Mouse (Mus musculus) cerebellum, adult 8-10 months (tissue): Measurements from ENCODE around the gene Ttc38.

ENCODE experiments used
- DNase-seq: peaks from one replicate; pipeline ENCODE4 v3.0.0; 2022

The Ttc38 gene

DNA sequence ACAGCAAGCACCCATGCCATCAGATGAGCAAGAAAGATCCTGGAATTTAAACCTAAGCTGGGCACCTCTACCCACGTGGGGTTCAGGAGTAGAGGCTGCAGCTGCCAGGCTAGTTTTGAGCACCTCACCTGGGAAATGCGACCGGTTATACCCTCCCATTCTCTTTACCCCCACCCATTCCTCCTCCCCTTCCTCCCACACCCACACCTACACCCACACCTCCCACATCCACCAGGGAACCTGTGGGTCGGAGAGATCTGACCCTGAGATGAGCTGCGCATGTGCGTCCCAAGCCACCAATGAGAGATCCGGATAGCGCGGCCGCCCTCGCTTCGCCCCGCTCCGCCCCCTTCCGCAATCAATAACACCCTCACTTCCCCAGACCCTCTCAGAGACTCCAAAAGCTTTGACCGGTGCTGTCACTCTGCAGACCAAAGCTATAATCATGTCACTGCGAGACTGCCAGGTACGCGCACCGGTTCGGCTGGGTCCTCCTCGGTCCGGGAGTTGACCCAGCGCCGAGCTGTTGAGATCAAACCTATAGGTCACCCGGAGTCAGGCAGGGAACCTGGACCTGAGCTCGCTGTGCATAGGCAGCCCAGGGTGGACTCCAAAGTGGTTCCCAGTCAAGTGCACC lies at the start of gene Ttc38:
Gene Ttc38 (plus strand): TSS at position 353 of the 637 bp plus-strand sequence.
- DNase-seq: peak; percentile 82

DNA sequence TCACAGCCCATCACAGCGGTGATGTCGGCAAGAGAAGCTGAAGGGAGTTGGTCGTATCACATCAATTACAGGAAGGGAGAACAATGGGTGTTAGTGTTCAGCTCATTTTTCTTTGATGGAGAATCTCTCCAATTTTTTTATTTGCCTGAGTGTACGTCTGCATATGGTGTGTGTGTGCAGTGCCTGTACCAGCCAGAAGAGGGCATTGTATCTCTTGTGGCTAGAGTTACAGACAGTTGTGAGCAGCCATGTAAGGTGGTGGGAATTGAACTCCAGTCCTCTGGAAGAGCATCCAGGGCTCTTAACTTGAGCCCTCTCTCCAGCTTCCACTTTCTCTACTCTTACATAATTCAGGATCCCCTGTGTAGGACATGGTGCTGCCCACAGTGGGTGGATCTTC lies 49.0 kb upstream of the Ttc38 start:
- DNase-seq: no peak

DNA sequence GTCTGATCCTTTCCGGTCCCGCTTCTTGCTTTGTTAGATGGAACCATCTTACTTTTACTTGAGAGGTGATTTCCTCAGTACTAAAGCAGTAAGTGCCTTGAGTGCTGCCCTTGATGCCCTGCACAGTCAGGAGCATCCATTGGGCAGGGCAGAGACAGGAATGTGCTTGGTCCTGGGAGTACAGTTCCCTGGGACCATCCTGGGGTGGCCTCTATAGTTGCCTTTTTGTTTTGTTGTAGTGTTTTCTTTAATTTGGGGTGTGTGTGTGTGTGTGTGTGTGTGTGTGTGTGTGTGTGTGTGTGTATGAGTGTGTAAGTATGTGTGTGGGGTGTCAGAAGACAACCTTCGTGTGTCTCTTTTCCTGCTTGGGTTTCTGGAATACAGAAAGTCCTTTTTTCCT lies 47.8 kb upstream of the Ttc38 start:
- no peak for DNase-seq

DNA sequence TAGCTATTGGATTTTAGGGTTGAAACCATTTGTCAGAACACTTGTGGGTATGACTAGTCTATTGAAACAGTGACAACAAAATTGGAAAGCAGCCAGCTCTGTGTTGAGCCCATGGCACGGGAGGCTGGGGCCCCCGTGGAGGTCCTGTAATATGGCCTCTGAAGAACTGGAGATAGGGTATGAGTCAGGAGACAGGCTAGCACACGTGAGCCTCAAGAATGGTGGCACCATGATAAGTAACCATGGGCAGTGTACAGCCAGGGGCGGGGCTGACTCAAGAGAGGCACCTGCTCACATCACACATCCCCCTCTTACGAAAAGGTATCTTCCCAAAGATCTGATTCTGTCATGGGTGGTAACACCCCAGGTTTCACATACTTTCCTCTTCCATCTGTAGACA lies 45.4 kb upstream of the Ttc38 start:
- no peak for DNase-seq

DNA sequence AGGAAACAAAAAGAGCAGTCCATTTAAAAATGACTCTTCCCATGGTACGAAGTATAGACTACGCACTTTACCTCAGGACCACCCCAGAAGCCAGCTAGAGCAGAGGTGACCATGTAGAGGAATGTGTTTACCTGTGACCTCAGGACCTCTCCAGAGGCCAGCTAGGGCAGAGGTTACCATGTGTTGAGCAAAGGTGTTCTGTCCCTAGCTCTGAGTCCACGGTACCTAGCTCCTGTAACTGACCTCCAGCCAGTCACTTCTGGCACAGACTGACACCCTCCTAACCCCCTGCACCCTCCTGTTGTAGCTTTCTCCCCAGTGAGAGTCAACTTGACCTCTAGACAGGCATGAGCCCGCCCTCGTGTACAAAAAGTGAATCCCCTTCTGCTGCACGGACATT lies 44.6 kb upstream of the Ttc38 start:
- no peak for DNase-seq

DNA sequence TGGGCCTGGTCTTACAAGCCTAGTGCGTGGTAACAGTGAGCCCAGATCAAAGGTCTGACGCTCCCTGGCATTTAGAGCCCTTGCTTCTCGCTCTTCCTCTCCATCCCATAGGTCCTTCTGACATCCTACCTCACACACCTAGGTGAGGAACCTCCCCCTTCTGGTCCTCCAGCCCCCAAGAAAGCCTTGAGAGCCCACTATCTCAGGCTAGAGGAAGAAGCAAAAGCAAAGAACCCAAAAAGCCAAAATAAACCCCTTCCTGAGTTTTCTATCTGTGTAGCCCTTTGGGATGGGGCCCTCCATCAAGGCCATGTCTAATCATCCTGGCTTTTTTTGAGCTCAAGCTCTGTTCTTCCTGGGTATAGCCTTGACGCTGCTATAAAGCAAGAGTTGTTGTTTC lies 44.1 kb upstream of the Ttc38 start:
- DNase-seq: no peak

DNA sequence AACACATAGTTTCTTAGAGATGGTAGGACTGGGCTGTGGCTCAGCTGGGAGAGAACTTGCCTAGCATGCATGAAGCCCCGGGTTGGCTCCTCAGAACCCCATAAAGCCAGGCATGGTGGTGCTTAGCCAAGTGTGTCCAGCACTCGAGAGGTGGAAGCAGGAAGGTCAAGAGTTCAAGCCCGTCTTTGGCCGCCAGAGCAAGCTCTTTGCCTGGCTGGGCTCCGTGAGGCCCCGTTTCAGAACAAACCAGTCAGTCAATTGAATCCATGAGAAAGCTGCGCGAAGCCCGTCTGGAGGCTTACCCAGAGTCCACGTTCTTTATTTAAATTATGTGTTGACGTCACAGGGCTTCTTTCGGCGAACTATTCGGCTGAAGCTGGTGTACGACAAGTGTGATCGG lies 43.5 kb upstream of the Ttc38 start:
- no peak for DNase-seq

DNA sequence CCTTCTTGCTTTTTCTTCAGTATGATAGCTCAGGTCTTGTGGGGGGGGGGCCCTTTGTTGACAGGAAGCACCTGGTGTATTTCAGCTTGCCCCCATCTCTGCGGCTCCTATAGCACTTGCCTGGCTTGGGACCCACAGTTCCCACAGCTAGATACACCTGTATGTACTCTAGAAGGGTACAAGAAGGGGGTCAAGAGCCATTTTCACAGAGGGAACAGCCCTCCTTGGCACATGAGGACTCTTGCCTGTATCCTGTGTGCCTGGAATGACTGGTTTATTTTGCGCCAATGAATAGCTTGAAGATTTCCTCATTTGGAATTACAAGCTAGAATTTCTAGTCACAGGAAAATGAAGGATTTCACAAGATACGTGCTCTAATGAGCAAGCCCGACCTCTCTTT lies 40.7 kb upstream of the Ttc38 start:
- no peak for DNase-seq

DNA sequence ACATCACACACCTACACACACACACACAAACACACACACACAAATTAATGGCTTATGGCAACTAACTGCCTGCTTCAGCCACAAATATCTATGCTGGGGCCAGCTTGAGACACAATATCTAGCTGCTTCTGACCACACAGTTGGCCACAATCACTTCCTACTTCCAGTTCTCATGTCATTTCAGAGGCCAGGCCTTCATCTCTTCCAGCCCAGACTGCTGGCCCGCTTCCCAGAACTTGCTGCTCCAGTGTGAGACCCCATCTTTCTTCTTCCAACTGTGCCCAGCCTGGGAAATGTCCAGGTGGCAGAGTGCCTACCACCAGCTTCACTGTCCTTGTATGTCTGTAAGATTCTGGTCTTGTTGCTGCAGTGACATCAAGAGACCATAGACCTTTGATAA lies 39.3 kb upstream of the Ttc38 start:
- no peak for DNase-seq

DNA sequence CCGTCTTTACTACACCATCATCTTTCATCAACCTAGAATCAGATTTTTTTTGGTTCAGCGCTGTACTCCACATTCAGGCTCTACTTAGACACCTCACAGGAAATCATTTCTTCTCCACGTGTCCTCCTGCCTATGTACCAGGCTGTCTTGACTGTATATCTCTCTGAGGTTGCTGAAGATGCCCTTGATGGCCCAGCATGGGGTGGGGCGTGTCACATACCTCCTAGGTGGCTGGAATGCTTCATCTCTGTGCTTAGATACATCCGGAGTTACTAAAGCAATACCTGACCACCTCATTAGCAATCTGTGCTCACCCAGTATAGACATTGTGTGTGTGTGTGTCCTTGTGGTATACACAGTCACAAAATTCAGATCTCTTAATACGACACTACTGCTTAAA lies 36.6 kb upstream of the Ttc38 start:
- no peak for DNase-seq

DNA sequence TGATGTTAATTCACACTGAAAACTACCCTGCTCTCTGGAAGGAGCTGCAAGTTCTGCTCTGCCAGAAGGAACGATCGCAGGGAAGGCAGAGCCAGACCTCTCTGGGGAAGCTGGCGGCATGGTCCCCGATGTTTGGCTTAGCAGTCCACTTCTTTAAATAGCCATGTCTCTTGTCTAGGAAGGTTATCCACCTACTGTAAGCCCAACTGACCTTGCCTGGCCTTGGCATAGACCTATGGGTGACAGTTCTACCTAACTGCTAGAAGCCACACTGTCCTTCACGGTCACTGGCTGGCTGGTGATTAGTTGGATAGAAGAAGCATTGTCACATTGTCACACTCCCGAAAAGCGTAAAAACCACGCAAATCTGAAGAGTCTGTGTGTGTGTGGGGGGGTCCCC lies 33.4 kb upstream of the Ttc38 start:
- DNase-seq: no peak

DNA sequence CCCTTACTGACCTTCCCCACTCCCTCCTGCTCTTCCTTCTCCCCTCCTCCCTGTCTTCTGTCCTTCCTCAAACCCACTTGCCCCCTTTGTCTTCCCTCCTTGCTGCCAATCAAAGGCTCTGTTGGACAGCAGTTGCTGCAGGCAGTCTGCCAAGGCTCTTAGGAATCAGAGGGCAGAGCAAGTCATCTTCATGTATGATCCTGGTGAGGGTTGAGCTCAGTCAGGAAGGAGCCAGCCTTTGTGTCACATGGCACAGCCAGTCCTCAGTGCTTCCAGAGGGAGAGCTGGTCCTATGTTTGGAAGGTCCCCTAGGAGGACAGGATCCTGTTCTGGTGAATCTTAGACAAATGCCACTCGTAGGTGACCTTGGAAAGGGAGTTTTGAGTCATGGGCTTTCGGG lies 29.2 kb upstream of the Ttc38 start:
- DNase-seq: no peak

DNA sequence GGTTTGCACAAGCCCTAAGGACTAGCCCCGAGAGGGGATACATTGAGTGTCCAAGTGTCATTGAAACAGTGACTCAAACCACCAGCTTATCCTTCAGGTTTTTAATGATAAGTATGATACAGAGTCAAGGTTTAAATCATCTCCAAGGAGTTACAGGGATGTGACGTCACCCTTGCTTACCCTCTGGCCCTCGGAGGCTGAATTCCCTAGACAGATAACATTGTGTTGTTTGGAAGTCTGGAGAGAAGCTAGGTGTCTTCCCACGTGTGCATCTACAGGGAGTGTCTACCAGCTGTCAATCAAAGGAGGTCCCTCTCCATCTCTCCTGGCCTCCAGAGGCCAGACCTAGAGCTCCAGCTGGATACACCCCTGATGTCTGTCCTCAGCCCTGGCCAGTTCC lies 25.2 kb upstream of the Ttc38 start:
- DNase-seq: no peak

DNA sequence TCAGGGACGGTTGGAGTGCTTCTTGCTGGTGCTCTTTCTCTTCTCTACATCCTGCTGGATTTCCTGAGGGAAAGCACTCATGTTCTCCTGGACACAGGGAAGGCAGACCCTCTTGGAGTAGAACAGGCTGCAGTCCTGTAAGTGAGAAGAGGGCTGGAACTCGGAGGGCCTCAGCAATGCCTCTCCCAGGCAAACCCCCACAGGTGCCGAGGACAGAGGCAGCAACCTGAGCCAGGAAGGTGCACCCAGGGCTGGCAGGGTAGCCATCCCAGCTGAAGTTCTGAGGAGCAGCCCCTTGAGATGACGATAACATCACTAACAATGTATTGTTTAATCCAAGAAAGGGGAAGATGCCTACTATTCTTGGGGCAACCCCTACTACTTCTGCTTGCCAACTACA lies 24.7 kb upstream of the Ttc38 start:
- no peak for DNase-seq

DNA sequence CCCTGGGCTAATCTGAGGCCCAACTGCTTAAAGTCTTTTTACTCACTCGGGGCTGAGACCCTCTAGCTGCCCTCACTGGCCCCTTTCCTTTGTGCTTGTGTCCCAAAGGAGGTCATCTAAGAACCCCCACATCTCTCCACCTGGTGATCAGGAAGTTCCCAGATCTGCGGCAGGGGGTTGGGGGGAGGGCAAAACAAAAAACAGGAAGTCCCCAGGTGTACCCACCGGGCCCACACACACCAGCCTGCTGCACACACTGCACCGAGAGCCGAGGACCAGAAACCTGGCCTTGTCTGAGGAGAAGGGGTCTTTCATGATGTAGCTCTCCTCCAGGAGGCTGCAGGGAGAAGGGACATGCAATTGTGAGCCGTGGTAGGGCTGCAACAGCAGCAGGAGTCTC lies 24.1 kb upstream of the Ttc38 start:
- DNase-seq: no peak

DNA sequence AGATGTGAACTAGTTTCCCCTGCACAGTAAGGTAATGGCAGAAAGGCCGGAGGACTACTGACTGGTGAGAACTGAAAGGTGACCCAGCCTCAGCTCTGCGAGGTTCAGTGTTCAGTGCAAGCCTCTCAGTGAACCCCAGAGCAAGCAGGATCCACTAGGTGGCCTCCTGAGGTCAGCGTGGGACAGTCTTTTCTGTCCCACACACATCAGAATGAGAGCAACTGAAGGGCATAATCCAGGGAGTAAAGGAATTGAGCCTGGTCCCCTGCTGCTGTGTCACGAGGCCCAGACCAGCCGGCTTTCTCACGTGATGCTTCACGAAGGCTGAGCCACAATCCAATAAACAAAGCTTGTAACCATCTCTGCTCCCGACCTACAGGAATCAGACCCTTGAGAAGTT lies 23.7 kb upstream of the Ttc38 start:
- DNase-seq: no peak

DNA sequence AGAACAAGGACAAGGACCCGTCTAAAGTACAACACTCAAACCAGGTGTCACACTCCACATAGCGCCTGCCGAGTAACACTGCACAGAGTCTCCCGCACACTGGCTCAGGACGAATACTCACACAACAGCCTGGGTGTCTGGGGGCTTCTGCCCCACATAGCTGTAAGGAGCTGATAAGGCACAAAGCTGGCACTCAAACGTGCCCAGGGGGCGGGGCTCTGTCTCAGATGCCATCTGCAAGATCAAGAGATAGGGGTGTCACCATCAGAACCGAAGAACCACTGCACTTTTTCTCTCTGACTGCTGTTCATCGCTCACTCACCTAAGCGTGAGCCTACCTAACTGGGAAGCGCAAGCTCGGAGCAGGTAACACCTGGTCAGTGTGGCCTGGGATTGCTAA lies 23.0 kb upstream of the Ttc38 start:
- peak; percentile 34 for DNase-seq

DNA sequence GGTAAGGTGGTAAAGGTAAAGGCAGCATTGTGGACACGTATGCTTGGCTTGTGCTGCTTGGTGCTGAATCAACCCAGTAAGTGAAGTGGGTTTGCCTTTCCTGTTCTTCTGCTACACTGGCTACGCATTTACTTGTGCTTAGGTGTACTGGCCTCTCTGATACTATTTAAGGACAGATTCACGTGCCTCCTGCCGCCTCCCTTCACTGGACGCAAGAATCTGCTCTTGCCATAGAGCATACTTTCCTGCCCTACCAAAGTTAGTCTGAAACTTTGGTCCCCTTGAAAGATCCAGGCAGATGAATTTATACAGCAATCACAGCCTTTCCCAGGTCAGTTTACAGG lies 21.7 kb upstream of the Ttc38 start:
- no peak for DNase-seq

DNA sequence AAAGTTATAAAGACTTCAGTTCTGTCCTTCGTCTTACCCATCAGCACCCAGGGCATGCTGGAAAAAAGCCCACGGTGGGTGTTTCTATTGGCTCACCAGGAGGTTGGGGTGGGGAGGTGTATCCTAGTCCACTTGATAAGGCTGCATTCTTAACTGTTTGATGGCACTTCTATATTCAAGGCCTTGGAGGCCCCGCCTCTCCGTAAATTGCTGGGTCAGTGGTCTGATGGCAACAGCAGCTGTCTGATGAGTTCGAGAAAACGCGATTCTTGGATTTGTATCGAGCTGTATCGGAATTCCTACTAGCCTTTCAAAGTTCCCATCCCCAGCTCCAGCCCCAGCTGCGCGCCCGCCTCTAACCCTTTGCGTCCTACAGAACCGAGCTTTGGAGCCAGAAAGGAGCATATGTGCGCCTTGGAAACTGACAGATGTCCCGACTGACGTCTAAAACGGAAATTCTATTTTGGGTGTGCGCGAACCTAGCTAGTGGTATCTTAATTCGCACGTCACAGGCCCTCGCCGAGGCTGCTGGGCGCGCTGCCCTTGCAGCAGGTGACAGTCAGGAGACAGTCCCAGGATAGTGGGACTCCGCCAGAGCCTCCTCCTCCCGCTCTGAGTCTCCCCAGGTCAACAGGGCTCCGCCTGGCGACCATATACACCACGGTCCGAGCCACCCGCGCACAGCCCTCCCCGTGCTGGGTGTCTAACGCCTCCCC lies 21.1 kb upstream of the Ttc38 start:
- DNase-seq: peak; percentile 87

DNA sequence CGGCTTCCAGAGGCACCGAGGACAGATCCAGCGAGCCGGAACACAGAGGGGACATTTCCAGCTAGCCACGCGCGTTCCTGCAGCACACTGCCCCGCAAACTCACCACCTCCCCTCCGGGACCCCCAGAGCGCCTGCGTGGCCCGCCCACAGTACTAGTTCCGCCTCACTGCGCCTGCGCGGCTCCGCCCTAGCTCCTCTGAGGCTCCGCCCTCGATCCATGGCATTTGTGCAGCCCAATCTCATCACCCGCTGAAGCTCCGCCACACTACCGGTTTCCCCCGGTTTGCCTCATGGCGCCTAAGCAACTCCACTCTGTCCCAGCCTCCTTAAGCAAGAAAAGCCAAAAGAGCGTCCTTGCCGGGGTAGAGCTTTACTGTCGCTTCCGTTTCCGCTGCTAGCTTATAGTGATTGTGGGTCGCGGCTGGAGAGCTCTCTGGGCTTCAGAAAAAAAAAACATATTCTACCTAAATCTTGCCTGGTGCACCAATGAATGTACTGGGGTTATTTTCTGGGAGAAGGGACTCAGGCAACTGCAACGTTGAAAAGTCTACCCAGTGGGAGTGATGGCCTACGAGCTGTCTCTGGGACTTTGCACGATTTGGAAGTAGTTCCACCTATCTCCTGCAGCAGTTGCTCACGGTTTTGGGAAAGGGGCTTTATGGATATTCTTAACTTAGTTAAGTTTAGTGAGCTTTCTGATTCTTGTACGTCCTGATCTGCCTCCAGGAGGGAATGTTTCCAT lies 20.4 kb upstream of the Ttc38 start, which contains the start of gene Cdpf1:
Gene Cdpf1 (minus strand): TSS at position 163 of the 743 bp plus-strand sequence.
- DNase-seq: peak; percentile 100

DNA sequence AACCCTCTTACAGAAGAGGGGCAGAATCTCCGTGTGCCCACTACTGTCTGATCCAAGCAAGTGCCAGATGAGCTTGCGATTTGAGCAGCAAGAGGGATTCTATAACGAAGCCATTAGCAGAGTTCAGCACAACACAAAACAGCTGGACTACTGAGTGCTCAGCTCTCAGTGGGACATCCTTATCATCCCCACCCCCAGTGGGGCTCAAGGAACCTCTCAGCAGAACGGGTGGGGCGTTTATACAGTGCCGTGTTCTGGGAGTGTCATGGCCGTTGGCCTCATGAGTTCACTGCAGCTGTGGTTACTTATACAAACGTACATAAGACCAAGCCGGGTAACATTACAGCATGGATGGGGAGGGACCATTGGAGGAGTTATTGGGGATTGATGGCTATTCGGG lies 18.7 kb upstream of the Ttc38 start:
- DNase-seq: no peak

DNA sequence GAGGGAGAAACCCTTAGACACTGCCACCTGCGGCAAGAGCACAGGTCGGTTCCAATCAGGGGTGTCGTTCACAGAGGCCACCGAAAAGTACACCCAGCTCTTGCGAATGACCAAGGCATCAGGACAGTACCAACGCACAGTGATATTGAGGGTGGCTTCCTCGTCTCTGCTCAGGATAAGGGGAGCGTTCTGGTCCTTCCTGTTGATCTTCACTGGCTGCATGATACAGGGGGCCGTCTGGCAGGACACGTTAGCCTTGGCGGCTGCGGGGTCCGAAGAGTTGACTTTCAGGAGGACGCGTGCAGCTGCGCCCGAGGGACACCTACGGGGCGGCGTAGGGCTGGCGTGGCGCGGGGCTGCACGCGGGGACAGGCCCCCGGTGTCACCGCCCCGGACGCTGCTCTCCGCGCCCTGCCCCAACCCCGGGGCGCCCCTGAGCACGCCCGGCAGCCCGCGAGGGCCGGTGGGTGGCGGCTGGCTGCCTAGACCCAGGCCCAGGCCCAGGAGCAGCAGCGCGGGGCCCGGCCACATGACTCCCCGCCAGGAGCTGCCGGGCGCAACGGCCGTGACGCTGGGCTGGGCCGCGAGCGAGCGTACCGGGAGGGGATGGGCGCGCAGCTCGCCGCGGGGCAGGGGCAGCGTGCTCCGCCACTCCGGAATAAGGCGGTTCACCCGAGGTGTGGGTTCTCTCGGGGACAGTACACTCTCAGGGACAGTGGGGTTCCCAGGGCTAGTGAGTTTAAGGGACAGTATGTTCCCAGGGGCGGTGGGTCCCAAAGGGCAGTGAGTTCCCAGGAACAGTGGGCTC lies 10.7 kb upstream of the Ttc38 start, which contains the start of gene Pkdrej:
Gene Pkdrej (minus strand): TSS at position 532 of the 808 bp plus-strand sequence.
- DNase-seq: peak; percentile 57

DNA sequence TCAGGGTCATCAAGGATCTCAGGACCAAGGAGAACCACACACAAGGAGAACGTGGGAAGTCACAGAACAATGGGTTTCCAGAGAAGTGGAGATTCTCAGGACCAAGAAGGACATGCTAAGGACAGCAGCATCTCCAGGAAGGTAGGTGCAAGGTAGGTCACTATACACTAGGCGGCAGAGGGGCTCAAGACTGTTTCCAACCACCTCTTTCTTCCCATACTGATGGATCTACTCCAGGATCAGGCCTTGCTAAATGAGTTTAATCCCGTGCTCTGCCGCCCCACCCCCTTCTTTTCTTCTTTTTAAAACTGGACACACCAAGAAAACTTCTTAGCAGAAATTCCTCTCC lies 10.1 kb upstream of the Ttc38 start:
- no peak for DNase-seq

DNA sequence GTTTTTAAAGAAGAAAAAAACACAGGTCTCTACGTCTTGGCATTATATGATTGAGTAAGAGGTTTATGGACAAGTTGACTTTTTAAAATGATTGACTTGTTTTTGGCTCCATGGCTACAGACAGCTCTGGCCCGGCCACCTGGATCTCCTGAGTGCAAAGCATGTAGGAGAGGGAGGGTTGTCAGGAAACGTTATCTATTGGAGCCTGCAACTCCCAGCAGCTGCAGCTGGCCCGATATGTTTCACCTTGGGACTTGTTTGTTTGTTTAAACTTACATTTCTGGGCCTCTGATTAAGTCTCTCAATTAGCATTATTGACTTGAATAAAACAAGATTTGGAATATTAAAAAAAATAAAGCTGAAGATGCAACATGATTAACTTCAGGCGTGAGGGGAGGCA lies 5.4 kb upstream of the Ttc38 start:
- DNase-seq: no peak
